9 mouse cellular contexts compared by ENCODE assay signal in genomic region chr6:49228126-49228679, GRCm38 (mm10). TPM values are rescaled to one million over a fixed set of nuclear protein-coding genes. Genes with fewer than 3 reads are reported as not detected.
DNase-seq lines count a peak whose midpoint lies in the region; ATAC-seq and TF ChIP-seq lines count a peak whose summit lies in the region.
"Had no signal": no experiment of that assay in that cellular context is flagged by ENCODE, and none has a peak within 500 bp of the region (broad histone marks: within the 10 kb centered on the region; RNA-seq: fewer than 3 reads in every experiment).

No protein-coding gene starts in this region.

- TF ChIP-seq EP300 in heart, postnatal 0 days (IDR thresholded peaks at IDR 0.05; ENCODE audit: low read depth), result no peak
- no peak for TF ChIP-seq EP300 in liver, embryonic 14.5 days (IDR thresholded peaks at IDR 0.05; ENCODE audit: low read depth)

- H3K27ac ChIP-seq in forebrain, embryonic 11.5 days (ENCODE audit: low read depth, low read length), result no peak overlapping the region
- H3K27ac ChIP-seq in forebrain, embryonic 12.5 days, result no peak overlapping the region
- H3K27ac ChIP-seq in spleen, adult 2 months (ENCODE audit: insufficient read depth, low read length), result no peak overlapping the region
- no peak overlapping the region for H3K27ac ChIP-seq in heart, postnatal 0 days (ENCODE audit: low read depth)
- no peak overlapping the region for H3K27ac ChIP-seq in liver, embryonic 14.5 days

- ATAC-seq in forebrain, embryonic 11.5 days (replicated peaks; ENCODE audit: low FRiP score), result peak; percentile 56; the same call in 1 of the 2 replicates
- no peak for ATAC-seq in forebrain, embryonic 12.5 days (ENCODE audit: low FRiP score)
- ATAC-seq in heart, postnatal 0 days (ENCODE audit: insufficient read depth, low read depth), result peak; percentile 70; the same call in 1 of the 2 replicates
- peak; percentile 49; the same call in 1 of the 2 replicates for ATAC-seq in liver, embryonic 14.5 days (ENCODE audit: insufficient read depth)

- 14% methylated on average over 7 of the region's 7 CpGs for WGBS in forebrain, embryonic 11.5 days
- 16% methylated on average over 7 of the region's 7 CpGs for WGBS in forebrain, embryonic 12.5 days
- WGBS in spleen, adult 2 months, result 19% methylated on average over 7 of the region's 7 CpGs
- 10% methylated on average over 7 of the region's 7 CpGs for WGBS in heart, postnatal 0 days
- 15% methylated on average over 7 of the region's 7 CpGs for WGBS in liver, embryonic 14.5 days (ENCODE audit: insufficient replicate concordance)

- no peaks in the 10 kb centered on the region for H3K4me1 ChIP-seq in forebrain, embryonic 11.5 days (replicated peaks; ENCODE audit: control insufficient read depth, insufficient read depth, low read length)
- H3K4me1 ChIP-seq in forebrain, embryonic 12.5 days, result no peaks in the 10 kb centered on the region
- H3K4me1 ChIP-seq in spleen, adult 2 months (ENCODE audit: control insufficient read depth, insufficient read depth, insufficient read length), result no peaks in the 10 kb centered on the region
- 0 out of 2 replicates have a peak, but pooled peaks cover 3% of the 10 kb centered on the region for H3K4me1 ChIP-seq in heart, postnatal 0 days (ENCODE audit: control insufficient read depth, insufficient read depth)
- no peaks in the 10 kb centered on the region; a peak in 1 of 4 replicates for H3K4me1 ChIP-seq in liver, embryonic 14.5 days (replicated peaks; ENCODE audit: control insufficient read depth in 2 of 2, insufficient read depth in 2 of 2, low read length in 1 of 2)

- no peak for TF ChIP-seq POLR2A in spleen, adult 2 months (IDR thresholded peaks at IDR 0.05; ENCODE audit: low read depth, low read length)

- peak; percentile 63 for DNase-seq in forebrain, embryonic 11.5 days (ENCODE audit: low spot score)
- DNase-seq in spleen, adult 2 months (ENCODE audit: low read depth in 1 of 2, low spot score in 2 of 2), result peak in 1 of 2 experiments; percentile 42
- DNase-seq in spleen, adult 12 weeks (ENCODE audit: low spot score), result no peak
- DNase-seq in heart, postnatal 0 days (ENCODE audit: low spot score), result no peak
- DNase-seq in liver, embryonic 14.5 days (ENCODE audit: low read depth in 3 of 3, low spot score in 3 of 3), result no peak
- DNase-seq in thymus, postnatal 25 days, result peak; percentile 35
- no peak for DNase-seq in layer of hippocampus, postnatal 14 days (ENCODE audit: low spot score in 2 of 2)

- H3K9me3 ChIP-seq in forebrain, embryonic 11.5 days (ENCODE audit: control insufficient read depth, low read length), result no peaks in the 10 kb centered on the region
- no peaks in the 10 kb centered on the region for H3K9me3 ChIP-seq in forebrain, embryonic 12.5 days
- H3K9me3 ChIP-seq in heart, postnatal 0 days (replicated peaks; ENCODE audit: control insufficient read depth, low read length), result no peaks in the 10 kb centered on the region
- H3K9me3 ChIP-seq in liver, embryonic 14.5 days (ENCODE audit: control insufficient read depth, low read length), result no peaks in the 10 kb centered on the region

- H3K27me3 ChIP-seq in forebrain, embryonic 11.5 days (ENCODE audit: control insufficient read depth, insufficient read depth, low read length), result no peaks in the 10 kb centered on the region
- no peaks in the 10 kb centered on the region for H3K27me3 ChIP-seq in forebrain, embryonic 12.5 days
- peaks cover 9% of the 10 kb centered on the region for H3K27me3 ChIP-seq in spleen, adult 2 months (ENCODE audit: control insufficient read depth, insufficient read depth, low read length)
- peaks cover 11% of the 10 kb centered on the region; the same call in 1 of the 2 replicates for H3K27me3 ChIP-seq in heart, postnatal 0 days (ENCODE audit: control insufficient read depth, insufficient read depth, low read length)
- H3K27me3 ChIP-seq in liver, embryonic 14.5 days (ENCODE audit: control insufficient read depth, insufficient read depth, low read length), result no peaks in the 10 kb centered on the region

- no peaks in the 10 kb centered on the region for H3K36me3 ChIP-seq in forebrain, embryonic 11.5 days (ENCODE audit: control insufficient read depth, insufficient read depth, low read length)
- no peaks in the 10 kb centered on the region for H3K36me3 ChIP-seq in forebrain, embryonic 12.5 days (replicated peaks)
- no peaks in the 10 kb centered on the region for H3K36me3 ChIP-seq in spleen, adult 2 months (ENCODE audit: control insufficient read depth, insufficient read depth, low read length)
- no peaks in the 10 kb centered on the region for H3K36me3 ChIP-seq in heart, postnatal 0 days (replicated peaks; ENCODE audit: control insufficient read depth, insufficient read depth, low read length)
- no peaks in the 10 kb centered on the region for H3K36me3 ChIP-seq in liver, embryonic 14.5 days (replicated peaks; ENCODE audit: control insufficient read depth, insufficient read depth, low read depth)

- H3K4me3 ChIP-seq in forebrain, embryonic 11.5 days (ENCODE audit: low read depth, low read length), result no peak overlapping the region
- no peak overlapping the region for H3K4me3 ChIP-seq in forebrain, embryonic 12.5 days (replicated peaks)
- no peak overlapping the region for H3K4me3 ChIP-seq in spleen, adult 2 months (ENCODE audit: extremely low read depth, insufficient read depth, insufficient read length)
- H3K4me3 ChIP-seq in heart, postnatal 0 days (ENCODE audit: low read depth, low read length), result no peak overlapping the region
- H3K4me3 ChIP-seq in liver, embryonic 14.5 days (ENCODE audit: insufficient read depth in 1 of 2, low read depth in 2 of 2, low read length in 2 of 2), result no peak overlapping the region

- no peak overlapping the region for H3K4me2 ChIP-seq in forebrain, embryonic 11.5 days (ENCODE audit: low read depth, low read length, severe bottlenecking)
- H3K4me2 ChIP-seq in forebrain, embryonic 12.5 days, result no peak overlapping the region
- no peak overlapping the region for H3K4me2 ChIP-seq in heart, postnatal 0 days (ENCODE audit: low read depth, low read length)
- H3K4me2 ChIP-seq in liver, embryonic 14.5 days (ENCODE audit: low read depth), result no peak overlapping the region

- no peak overlapping the region for H3K9ac ChIP-seq in forebrain, embryonic 11.5 days (ENCODE audit: low read length)
- H3K9ac ChIP-seq in forebrain, embryonic 12.5 days, result no peak overlapping the region
- H3K9ac ChIP-seq in heart, postnatal 0 days (replicated peaks; ENCODE audit: low read depth, low read length), result no peak overlapping the region
- no peak overlapping the region for H3K9ac ChIP-seq in liver, embryonic 14.5 days (replicated peaks)

- TF ChIP-seq CTCF in spleen, adult 2 months (IDR thresholded peaks at IDR 0.05; ENCODE audit: extremely low read depth, insufficient read depth, insufficient read length, insufficient replicate concordance), result peak; percentile 38; the same call in 1 of the 2 replicates
- TF ChIP-seq CTCF in heart, postnatal 0 days (IDR thresholded peaks at IDR 0.05; ENCODE audit: low read depth), result peak; percentile 76
- peak; percentile 74 for TF ChIP-seq CTCF in liver, embryonic 14.5 days (IDR thresholded peaks at IDR 0.05; ENCODE audit: low read depth)

RNA-seq across cellular contexts. Expression of gene Igf2bp3, which starts 13.4 kb away (rescaled TPM):
- polyA plus RNA-seq in forebrain, embryonic 11.5 days (2014; fragmentation: Nextera tagmentation; extraction: Ambion mirVana), result 121 and 132 TPM in 2 replicates
- polyA plus RNA-seq in forebrain, embryonic 12.5 days (2016; fragmentation: Nextera tagmentation; extraction: Ambion mirVana), result 98.9 and 107 TPM in 2 replicates
- polyA plus RNA-seq in spleen, adult 2 months (2012; rRNA removed), result 0.08 and 0.15 TPM in 2 replicates
- total RNA-seq in heart, postnatal 0 days (2014; rRNA removed; ENCODE audit: low replicate concordance), result 9.4 and 21.5 TPM in 2 replicates
- 19.0 and 21.0 TPM in 2 replicates for polyA plus RNA-seq in heart, postnatal 0 days (2015; fragmentation: Nextera tagmentation; extraction: Ambion mirVana)
- 5.0 and 7.6 TPM in 2 replicates for polyA plus RNA-seq in liver, embryonic 14.5 days (2012; rRNA removed)
- polyA plus RNA-seq in liver, embryonic 14.5 days (2014; fragmentation: Nextera tagmentation; extraction: Ambion mirVana), result 14.0 and 15.4 TPM in 2 replicates
- under 1 TPM; 0.24 to 0.35 TPM for total RNA-seq in layer of hippocampus, postnatal 14 days (2021)
- total RNA-seq: layer of hippocampus, adult 18-20 months had no signal

RNA-seq across cellular contexts. Expression of gene Tra2a, which starts 35.6 kb away (rescaled TPM):
- 64.4 and 68.5 TPM in 2 replicates for polyA plus RNA-seq in forebrain, embryonic 11.5 days (2014; fragmentation: Nextera tagmentation; extraction: Ambion mirVana)
- 164 and 168 TPM in 2 replicates for polyA plus RNA-seq in forebrain, embryonic 12.5 days (2016; fragmentation: Nextera tagmentation; extraction: Ambion mirVana)
- 25.8 and 27.3 TPM in 2 replicates for polyA plus RNA-seq in spleen, adult 2 months (2012; rRNA removed)
- total RNA-seq in heart, postnatal 0 days (2014; rRNA removed; ENCODE audit: low replicate concordance), result 33.6 and 41.8 TPM in 2 replicates
- polyA plus RNA-seq in heart, postnatal 0 days (2015; fragmentation: Nextera tagmentation; extraction: Ambion mirVana), result 26.0 and 32.5 TPM in 2 replicates
- 46.4 and 61.4 TPM in 2 replicates for polyA plus RNA-seq in liver, embryonic 14.5 days (2012; rRNA removed)
- 16.1 and 16.4 TPM in 2 replicates for polyA plus RNA-seq in liver, embryonic 14.5 days (2014; fragmentation: Nextera tagmentation; extraction: Ambion mirVana)
- 10 to 100 TPM; 76.0 to 85.7 TPM for total RNA-seq in layer of hippocampus, postnatal 14 days (2021)

Comparison
In these comparisons a context has a peak if more than half of its experiments do, and no peak if none do; other contexts are left out.
1. DNase-seq: peak in forebrain, embryonic 11.5 days (single experiment) and thymus, postnatal 25 days (single experiment); none in spleen, adult 12 weeks (single experiment), heart, postnatal 0 days (single experiment), liver, embryonic 14.5 days (0 of 3) and layer of hippocampus, postnatal 14 days (0 of 2).
2. Peak in every context shown above with its lines, with median percentiles within 50 percentile points of each other: CTCF ChIP-seq.